Mouse (Mus musculus): ENCODE data around the gene Chd3.

DNA sequence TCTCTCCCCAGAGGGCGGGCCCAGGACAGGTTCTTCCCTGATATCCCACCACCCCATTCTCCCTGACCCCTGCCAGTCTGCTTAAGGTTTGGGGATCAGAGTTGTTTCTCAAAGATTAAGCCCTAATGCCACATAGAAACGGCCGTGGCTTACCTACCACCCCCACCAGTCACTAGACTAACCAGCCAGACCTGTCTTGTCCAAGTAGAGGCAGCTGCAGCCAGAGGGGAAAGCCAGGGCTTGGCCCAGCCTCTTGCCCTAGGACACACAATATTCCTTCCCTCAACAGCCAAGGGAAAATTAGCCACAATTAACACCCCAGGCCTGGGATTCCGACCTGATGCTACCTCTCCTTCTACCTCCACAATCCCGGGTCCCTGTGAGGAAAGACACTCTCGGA lies 3.5 kb downstream of the Chd3 start:
- TF ChIP-seq GATA1 (IDR thresholded peaks at IDR 0.05; ENCODE audit: borderline replicate concordance, low read length) (no peak), FLI1 (IDR thresholded peaks at IDR 0.05; ENCODE audit: low read length) (no peak)
